Mouse (Mus musculus): Measurements from ENCODE around the gene P2rx2.

P2rx2 gene

GRCm38 (mm10) chr5:110342648-110343284, at the start of gene P2rx2:
P2rx2 (minus strand) TSS chr5:110343212.
- no peak for DNase-seq (ENCODE audit: low spot score)

GRCm38 (mm10) chr5:110392727-110393126, 49.7 kb upstream of the P2rx2 start:
- DNase-seq (ENCODE audit: low spot score): no peak

GRCm38 (mm10) chr5:110390631-110391030, 47.6 kb upstream of the P2rx2 start:
- no peak for DNase-seq (ENCODE audit: low spot score)

GRCm38 (mm10) chr5:110387332-110387731, 44.3 kb upstream of the P2rx2 start:
- DNase-seq (ENCODE audit: low spot score): no peak

GRCm38 (mm10) chr5:110386371-110387330, 43.6 kb upstream of the P2rx2 start:
- DNase-seq (ENCODE audit: low spot score): peak; percentile 71

GRCm38 (mm10) chr5:110385263-110385662, 42.3 kb upstream of the P2rx2 start:
- no peak for DNase-seq (ENCODE audit: low spot score)

GRCm38 (mm10) chr5:110384491-110384890, 41.5 kb upstream of the P2rx2 start:
- DNase-seq (ENCODE audit: low spot score): no peak

- no peak for DNase-seq (ENCODE audit: low spot score)
These were observed 36.8 kb upstream of the P2rx2 start for GRCm38 (mm10) chr5:110379823-110380222.

- DNase-seq (ENCODE audit: low spot score): no peak
These were observed 36.1 kb upstream of the P2rx2 start for GRCm38 (mm10) chr5:110379086-110379485.

GRCm38 (mm10) chr5:110378181-110378583, 35.2 kb upstream of the P2rx2 start:
- no peak for DNase-seq (ENCODE audit: low spot score)

GRCm38 (mm10) chr5:110376802-110377433, 33.9 kb upstream of the P2rx2 start:
- peak; percentile 82 for DNase-seq (ENCODE audit: low spot score)

GRCm38 (mm10) chr5:110363822-110364545, 21.0 kb upstream of the P2rx2 start:
- no peak for DNase-seq (ENCODE audit: low spot score)

- peak; percentile 69 for DNase-seq (ENCODE audit: low spot score)
These were observed 20.3 kb upstream of the P2rx2 start for GRCm38 (mm10) chr5:110363179-110363821.

- DNase-seq (ENCODE audit: low spot score): no peak
These were observed 19.8 kb upstream of the P2rx2 start for GRCm38 (mm10) chr5:110362813-110363178.

GRCm38 (mm10) chr5:110361465-110361864, 18.5 kb upstream of the P2rx2 start:
- DNase-seq (ENCODE audit: low spot score): no peak

- DNase-seq (ENCODE audit: low spot score): peak; percentile 89
These were observed 14.6 kb upstream of the P2rx2 start for GRCm38 (mm10) chr5:110357531-110358179.

GRCm38 (mm10) chr5:110354716-110355115, 11.7 kb upstream of the P2rx2 start:
- no peak for DNase-seq (ENCODE audit: low spot score)

GRCm38 (mm10) chr5:110347006-110347405, 4.0 kb upstream of the P2rx2 start:
- no peak for DNase-seq (ENCODE audit: low spot score)

- no peak for DNase-seq (ENCODE audit: low spot score)
These were observed 2.5 kb upstream of the P2rx2 start for GRCm38 (mm10) chr5:110345553-110345952.

GRCm38 (mm10) chr5:110344524-110344923, 1.5 kb upstream of the P2rx2 start, which contains the start of gene Lrcol1:
Lrcol1 (plus strand) TSS chr5:110344730.
- DNase-seq (ENCODE audit: low spot score): no peak

- no peak for DNase-seq (ENCODE audit: low spot score)
These were observed 4.2 kb downstream of the P2rx2 start for GRCm38 (mm10) chr5:110338792-110339191.
